Mouse (Mus musculus) limb, embryonic 14.5 days (tissue): Measurements from ENCODE around the gene Usp12. TPM values are rescaled to one million over a fixed set of nuclear protein-coding genes. Genes with fewer than 3 reads are reported as not detected.
A peak's percentile ranks its signal among the peaks of the same experiment; 100 is the strongest.

ENCODE experiments used
- ATAC-seq: fragments of 200-750 bp; cut with Nextera tagmentation; 2 replicates; pipeline ENCODE4 v1.8.0; 2017; ENCODE audit warnings: low read depth, moderate number of reproducible peaks, moderate TSS enrichment; ENCODE audit not compliant: low FRiP score
- DNase-seq: peaks from one replicate; pipeline ENCODE4 v3.0.0-alpha.2; 2015; ENCODE audit warnings: low spot score
- H3K27ac ChIP-seq: fragments of 300-500 bp; sonication (generic); replicated peaks from 2 replicates; pipeline ENCODE4 v1.5.1; 2014; ENCODE audit warnings: low read depth, mild to moderate bottlenecking, low read length, moderate library complexity, mixed read lengths
- H3K27me3 ChIP-seq: fragments of 300-500 bp; sonication (generic); 2 replicates; pipeline ENCODE4 v1.6.1; 2014; ENCODE audit warnings: low read length, mixed read lengths; ENCODE audit not compliant: control insufficient read depth, insufficient read depth
- H3K36me3 ChIP-seq: fragments of 300-500 bp; sonication (generic); 2 replicates; pipeline ENCODE4 v1.6.1; 2014; ENCODE audit warnings: mild to moderate bottlenecking, low read length, moderate library complexity, mixed read lengths; ENCODE audit not compliant: control insufficient read depth, insufficient read depth
- H3K4me1 ChIP-seq: fragments of 300-500 bp; sonication (generic); 2 replicates; pipeline ENCODE4 v1.6.1; 2014; ENCODE audit warnings: antibody characterized with exemption, low read length, mixed read lengths; ENCODE audit not compliant: control insufficient read depth, insufficient read depth
- H3K4me2 ChIP-seq: fragments of 300-500 bp; sonication (generic); replicated peaks from 2 replicates; pipeline ENCODE4 v1.6.1; 2014; ENCODE audit warnings: low read depth, mild to moderate bottlenecking, low read length, moderate library complexity; ENCODE audit not compliant: severe bottlenecking
- H3K4me3 ChIP-seq: fragments of 300-500 bp; sonication (generic); replicated peaks from 2 replicates; pipeline ENCODE4 v1.5.1; 2014; ENCODE audit warnings: low read length
- H3K9ac ChIP-seq: fragments of 300-500 bp; sonication (generic); 2 replicates; pipeline ENCODE4 v1.6.1; 2014; ENCODE audit warnings: mild to moderate bottlenecking, low read depth, low read length, moderate library complexity; ENCODE audit not compliant: severe bottlenecking
- H3K9me3 ChIP-seq: fragments of 300-500 bp; sonication (generic); 2 replicates; pipeline ENCODE4 v1.6.1; 2016; ENCODE audit warnings: low read length; ENCODE audit not compliant: control insufficient read depth
- POLR2A ChIP-seq: fragments of 200-500 bp; IDR thresholded peaks from 2 replicates; pipeline ENCODE4 v1.8.0; 2012; ENCODE audit warnings: inconsistent platforms, mild to moderate bottlenecking, moderate library complexity, borderline replicate concordance; ENCODE audit not compliant: insufficient read depth, insufficient read length; ENCODE audit errors: extremely low read depth
- WGBS: fragments of 180-500 bp; shearing (Covaris S2); extraction: QIAGEN DNeasy Blood & Tissue Kit; methylation state at CpG from one replicate; pipeline ENCODE4 v1.1.7; 2014; 5-methylcytosine and 5-hydroxymethylcytosine counted together
- polyA plus RNA-seq, 2 experiments: library from polyadenylated mRNA; depleted of rRNA in 1 of 2; stranded (reverse) in 1 of 2; unstranded in 1 of 2; fragments of >200 nt; fragmentation: Nextera tagmentation in 1 of 2; extraction: Ambion mirVana in 1 of 2; gene quantifications; 2 replicates each; pipeline versions ENCODE4 v1.2.1 to v1.2.3; 2012 to 2014

Gene Usp12
- polyA plus RNA-seq, 2 experiments: 11.1 to 22.8 TPM

DNA sequence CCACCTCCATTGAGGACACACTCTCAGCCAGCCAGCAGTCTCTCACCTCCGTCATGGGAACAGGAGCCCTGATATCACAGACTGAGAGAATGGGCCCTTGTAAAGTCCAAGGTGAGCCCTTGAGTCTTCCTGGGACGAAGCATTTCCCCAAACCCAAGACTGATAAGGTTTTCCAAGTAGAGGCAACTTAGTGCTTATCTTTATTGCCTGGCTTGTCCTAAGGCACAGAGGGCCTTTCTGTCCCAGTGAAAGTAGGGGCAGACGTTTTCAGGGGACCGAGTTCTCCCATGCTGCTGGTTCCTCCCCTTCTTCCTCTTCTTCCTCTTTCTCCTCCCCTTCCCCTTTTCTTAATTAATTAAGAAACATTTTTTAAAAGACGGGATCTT, 101.8 kb downstream of the Usp12 start:
- no peak for TF ChIP-seq POLR2A
- H3K4me2 ChIP-seq: no peak overlapping the region
- ATAC-seq: no peak
- WGBS: 50% methylated on average over 5 of the region's 5 CpGs
- H3K9me3 ChIP-seq: no peaks in the 10 kb centered on the region
- H3K27me3 ChIP-seq: no peaks in the 10 kb centered on the region
- H3K4me1 ChIP-seq: 0 out of 2 replicates have a peak, but pooled peaks cover 6% of the 10 kb centered on the region
- H3K4me3 ChIP-seq: no peak overlapping the region
- DNase-seq: no peak
- no peak overlapping the region for H3K27ac ChIP-seq
- H3K36me3 ChIP-seq: no peaks in the 10 kb centered on the region
- H3K9ac ChIP-seq: no peak overlapping the region; the same call in 1 of the 2 replicates

DNA sequence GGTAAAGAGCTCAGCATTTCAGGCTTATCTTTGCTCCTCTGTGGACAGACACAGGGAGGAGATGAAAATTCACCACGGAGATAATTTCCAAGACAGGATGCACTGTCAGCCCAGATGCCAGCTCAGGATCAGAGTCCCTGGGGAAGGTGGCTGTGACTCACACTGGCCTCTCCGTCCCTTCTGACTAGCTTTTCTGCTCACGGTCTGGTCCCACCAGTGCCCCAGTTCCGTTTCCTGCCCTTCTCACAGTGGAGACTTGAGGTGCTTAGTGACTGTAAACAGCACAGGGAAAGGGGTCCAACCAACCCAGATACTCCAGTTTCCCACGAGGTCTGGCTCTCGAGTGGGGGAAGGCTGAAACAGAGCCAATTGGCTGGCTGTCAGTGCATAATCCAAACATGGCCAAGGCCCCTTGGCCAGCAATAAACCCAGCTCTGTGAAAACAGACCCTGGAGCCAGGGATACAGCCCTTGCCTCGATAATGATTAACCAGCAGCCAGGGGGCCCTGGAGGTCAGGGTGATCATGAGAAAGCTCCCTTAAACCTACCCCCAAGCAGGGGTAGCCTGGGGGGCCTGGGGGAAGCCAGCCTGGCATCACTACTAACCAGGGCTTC, 102.3 kb downstream of the Usp12 start:
- 27% methylated on average over 7 of the region's 7 CpGs for WGBS
- Histone ChIP-seq H3K27ac (no peak overlapping the region), H3K4me1 (0 out of 2 replicates have a peak, but pooled peaks cover 6% of the 10 kb centered on the region), H3K9me3 (no peaks in the 10 kb centered on the region), H3K27me3 (no peaks in the 10 kb centered on the region), H3K36me3 (no peaks in the 10 kb centered on the region), H3K4me2 (no peak overlapping the region), H3K4me3 (no peak overlapping the region), H3K9ac (no peak overlapping the region; the same call in 1 of the 2 replicates)
- ATAC-seq: no peak
- TF ChIP-seq POLR2A: no peak
- peak; percentile 7 for DNase-seq

- ATAC-seq (no peak), DNase-seq (no peak)
- no peaks in the 10 kb centered on the region for H3K9me3 ChIP-seq
- no peaks in the 10 kb centered on the region for H3K36me3 ChIP-seq
- H3K27ac ChIP-seq: no peak overlapping the region
- no peaks in the 10 kb centered on the region for H3K27me3 ChIP-seq
- no peak overlapping the region for H3K9ac ChIP-seq
- H3K4me2 ChIP-seq: no peak overlapping the region
- H3K4me3 ChIP-seq: no peak overlapping the region
- no peak for TF ChIP-seq POLR2A
- WGBS: 65% methylated on average over 8 of the region's 8 CpGs
- 0 out of 2 replicates have a peak, but pooled peaks cover 6% of the 10 kb centered on the region for H3K4me1 ChIP-seq
Measured at GRCm38 (mm10) chr5:146691745-146692144, 103.1 kb downstream of the Usp12 start.

GRCm38 (mm10) chr5:146687541-146688313, 107.1 kb downstream of the Usp12 start:
- WGBS: 62% methylated on average over 17 of the region's 17 CpGs
- Histone ChIP-seq H3K9me3 (no peaks in the 10 kb centered on the region), H3K27ac (no peak overlapping the region), H3K27me3 (no peaks in the 10 kb centered on the region), H3K36me3 (no peaks in the 10 kb centered on the region), H3K4me3 (no peak overlapping the region), H3K4me2 (no peak overlapping the region), H3K9ac (no peak overlapping the region), H3K4me1 (0 out of 2 replicates have a peak, but pooled peaks cover 5% of the 10 kb centered on the region)
- DNase-seq (no peak), ATAC-seq (no peak)
- TF ChIP-seq POLR2A: no peak

DNA sequence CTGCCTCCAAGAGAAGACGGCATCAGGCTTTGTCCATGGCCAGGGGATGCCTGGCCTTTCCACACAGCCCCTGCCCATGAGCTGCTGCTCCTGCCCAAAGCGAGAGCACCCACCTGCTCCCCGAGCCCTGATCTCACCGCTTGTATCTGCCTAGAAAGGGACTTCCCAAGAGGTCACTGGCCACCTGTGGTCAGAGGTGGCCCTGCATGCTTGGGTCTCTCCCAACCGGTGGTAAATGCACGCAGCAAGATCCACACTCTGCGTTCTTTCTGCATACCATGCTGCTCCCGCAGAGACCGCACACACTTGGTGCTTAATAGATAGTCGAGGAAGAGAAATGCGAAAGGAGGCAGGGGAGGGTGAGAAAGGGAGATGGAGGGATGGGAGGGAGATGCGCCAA, 107.9 kb downstream of the Usp12 start:
- DNase-seq (no peak), ATAC-seq (no peak)
- no peaks in the 10 kb centered on the region for H3K27me3 ChIP-seq
- H3K9ac ChIP-seq: no peak overlapping the region
- H3K4me1 ChIP-seq: no peaks in the 10 kb centered on the region
- no peak overlapping the region for H3K4me3 ChIP-seq
- H3K27ac ChIP-seq: no peak overlapping the region
- H3K9me3 ChIP-seq: no peaks in the 10 kb centered on the region
- H3K4me2 ChIP-seq: no peak overlapping the region
- no peak for TF ChIP-seq POLR2A
- 86% methylated on average over 12 of the region's 12 CpGs for WGBS
- H3K36me3 ChIP-seq: no peaks in the 10 kb centered on the region

Other genes with a start within 250 kb of the Usp12 start
- not detected in 2 replicates for gene Gm3415, start 238.9 kb downstream of the Usp12 start, polyA plus RNA-seq (2012; rRNA removed)
- not detected in 2 replicates for gene Gm3415, start 238.9 kb downstream of the Usp12 start, polyA plus RNA-seq (2014; fragmentation: Nextera tagmentation; extraction: Ambion mirVana)
- 0.52 and 0.55 TPM in 2 replicates for gene Gpr12, start 209.8 kb downstream of the Usp12 start, polyA plus RNA-seq (2012; rRNA removed)
- gene Gpr12, start 209.8 kb downstream of the Usp12 start, polyA plus RNA-seq (2014; fragmentation: Nextera tagmentation; extraction: Ambion mirVana): 0.08 and 0.40 TPM in 2 replicates
- 232 and 505 TPM in 2 replicates for gene Rpl21, start 37.9 kb upstream of the Usp12 start, polyA plus RNA-seq (2012; rRNA removed)
- 689 and 720 TPM in 2 replicates for gene Rpl21, start 37.9 kb upstream of the Usp12 start, polyA plus RNA-seq (2014; fragmentation: Nextera tagmentation; extraction: Ambion mirVana)
- 5.9 and 7.8 TPM in 2 replicates for gene Rasl11a, start 50.1 kb upstream of the Usp12 start, polyA plus RNA-seq (2012; rRNA removed)
- gene Rasl11a, start 50.1 kb upstream of the Usp12 start, polyA plus RNA-seq (2014; fragmentation: Nextera tagmentation; extraction: Ambion mirVana): 8.4 and 9.3 TPM in 2 replicates
- 77.7 and 87.0 TPM in 2 replicates for gene Gtf3a, start 153.7 kb upstream of the Usp12 start, polyA plus RNA-seq (2012; rRNA removed)
- gene Gtf3a, start 153.7 kb upstream of the Usp12 start, polyA plus RNA-seq (2014; fragmentation: Nextera tagmentation; extraction: Ambion mirVana): 100 and 101 TPM in 2 replicates
- 12.5 and 14.5 TPM in 2 replicates for gene Mtif3, start 168.8 kb upstream of the Usp12 start, polyA plus RNA-seq (2012; rRNA removed)
- gene Mtif3, start 168.8 kb upstream of the Usp12 start, polyA plus RNA-seq (2014; fragmentation: Nextera tagmentation; extraction: Ambion mirVana): 24.8 and 27.2 TPM in 2 replicates